Mouse (Mus musculus): Measurements from ENCODE around the gene Tnr.

DNA sequence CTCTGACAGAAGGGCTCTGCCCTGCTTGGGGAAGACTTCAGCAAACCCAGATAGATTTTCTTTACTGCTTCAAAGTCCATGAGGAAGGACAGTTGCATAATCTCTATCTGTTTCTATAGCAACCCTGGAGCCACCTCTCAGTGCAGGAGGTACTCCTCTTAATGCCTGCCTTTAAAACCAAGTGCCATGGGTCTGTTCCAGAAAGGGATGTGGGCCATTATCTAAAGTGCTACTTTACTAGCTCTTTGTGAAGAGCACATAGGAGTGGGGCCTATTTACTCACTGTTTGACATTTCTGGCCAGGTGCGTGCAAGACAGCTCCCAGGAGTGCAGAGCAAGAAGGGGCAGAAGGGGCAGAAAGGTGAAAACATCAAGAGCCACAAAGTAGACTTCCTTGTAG is 330.7 kb downstream of the Tnr start:
- TF ChIP-seq CTCF (IDR thresholded peaks at IDR 0.05; ENCODE audit: control insufficient read depth, insufficient read depth, low read length) (no peak), POLR2A (IDR thresholded peaks at IDR 0.05; ENCODE audit: borderline replicate concordance, control insufficient read depth, low read depth, low read length) (no peak)
